Mouse (Mus musculus) gastrocnemius, postnatal 10 days (tissue): ENCODE measurements around the gene Tiam1. TPM values are rescaled to one million over a fixed set of nuclear protein-coding genes. Genes with fewer than 3 reads are reported as not detected.
A peak's percentile ranks its signal among the peaks of the same experiment; 100 is the strongest.

Source experiments
- DNase-seq: peaks from one replicate; pipeline ENCODE4 v3.0.0; 2021; ENCODE audit warnings: mixed read lengths
- total RNA-seq, 2 experiments: library from RNA; stranded (reverse); gene quantifications; 2 replicates each; pipeline ENCODE4 v1.2.3; 2021

Tiam1 gene
- total RNA-seq, 2 experiments from 2014 or later, result 9.7 to 11.0 TPM

- DNase-seq, result no peak
Observed at GRCm38 (mm10) chr16:89837096-89837495, 306.5 kb downstream of the Tiam1 start.

GRCm38 (mm10) chr16:89835551-89835950, 308.0 kb downstream of the Tiam1 start:
- DNase-seq, result no peak

GRCm38 (mm10) chr16:89833011-89833410, 310.6 kb downstream of the Tiam1 start:
- no peak for DNase-seq

- peak; percentile 30 for DNase-seq
Observed at GRCm38 (mm10) chr16:89831172-89831571, 312.4 kb downstream of the Tiam1 start.

- DNase-seq, result no peak
Observed at GRCm38 (mm10) chr16:89830221-89830648, 313.3 kb downstream of the Tiam1 start.

- no peak for DNase-seq
Observed at GRCm38 (mm10) chr16:89827496-89828125, 316.0 kb downstream of the Tiam1 start.

- DNase-seq, result no peak
Observed at GRCm38 (mm10) chr16:89825875-89826274, 317.7 kb downstream of the Tiam1 start.

- no peak for DNase-seq
Observed at GRCm38 (mm10) chr16:89822882-89823281, 320.7 kb downstream of the Tiam1 start.

- no peak for DNase-seq
Observed at GRCm38 (mm10) chr16:89818661-89819060, 324.9 kb downstream of the Tiam1 start.

GRCm38 (mm10) chr16:89817861-89818630, 325.5 kb downstream of the Tiam1 start:
- no peak for DNase-seq

GRCm38 (mm10) chr16:89817301-89817700, 326.3 kb downstream of the Tiam1 start:
- DNase-seq, result no peak

GRCm38 (mm10) chr16:89816506-89817172, 326.9 kb downstream of the Tiam1 start:
- DNase-seq, result no peak

GRCm38 (mm10) chr16:89813536-89813935, 330.0 kb downstream of the Tiam1 start:
- DNase-seq, result no peak

GRCm38 (mm10) chr16:89812891-89813290, 330.7 kb downstream of the Tiam1 start:
- DNase-seq, result no peak

- no peak for DNase-seq
Observed at GRCm38 (mm10) chr16:89810398-89810797, 333.2 kb downstream of the Tiam1 start.

GRCm38 (mm10) chr16:89808168-89808567, 335.4 kb downstream of the Tiam1 start:
- DNase-seq, result no peak

GRCm38 (mm10) chr16:89805946-89806345, 337.6 kb downstream of the Tiam1 start:
- no peak for DNase-seq

- DNase-seq, result no peak
Observed at GRCm38 (mm10) chr16:89805210-89805609, 338.4 kb downstream of the Tiam1 start.

- no peak for DNase-seq
Observed at GRCm38 (mm10) chr16:89801493-89801892, 342.1 kb downstream of the Tiam1 start.

GRCm38 (mm10) chr16:89799772-89800171, 343.8 kb downstream of the Tiam1 start:
- DNase-seq, result no peak

- DNase-seq, result no peak
Observed at GRCm38 (mm10) chr16:89796566-89796965, 347.0 kb downstream of the Tiam1 start.

- no peak for DNase-seq
Observed at GRCm38 (mm10) chr16:89789792-89790434, 353.7 kb downstream of the Tiam1 start.

GRCm38 (mm10) chr16:89785795-89786194, 357.8 kb downstream of the Tiam1 start:
- DNase-seq, result no peak
